Mouse (Mus musculus): ENCODE measurements at regions not wholly inside any gene's neighbourhood (a gene's known extent, or its start where the extent isn't known, plus 50 kb on each side); places are given as distances from the start of the nearest gene placed in this dataset.

- in situ Hi-C loops (cut with MboI; ENCODE audit: unreplicated experiment in 2 of 2): no loop called here
Measured at GRCm38 (mm10) chr1:184608338-184608737, 124.1 kb downstream of the Hlx start.

- in situ Hi-C loops (cut with MboI; ENCODE audit: unreplicated experiment in 2 of 2): no loop called here
Measured at GRCm38 (mm10) chr1:184606541-184606940, 125.9 kb downstream of the Hlx start.

- in situ Hi-C loops (cut with MboI; ENCODE audit: unreplicated experiment in 2 of 2): no loop called here
Measured at GRCm38 (mm10) chr1:184605666-184606065, 126.8 kb downstream of the Hlx start.

- in situ Hi-C loops (cut with MboI; ENCODE audit: unreplicated experiment in 2 of 2): no loop called here
Measured at GRCm38 (mm10) chr1:184603136-184603535, 129.3 kb downstream of the Hlx start.

- in situ Hi-C loops (cut with MboI; ENCODE audit: unreplicated experiment in 2 of 2): no loop called here
Measured at GRCm38 (mm10) chr1:184595449-184595848, 137.0 kb downstream of the Hlx start.

GRCm38 (mm10) chr1:184590634-184591033 is 141.8 kb downstream of the Hlx start:
- in situ Hi-C loops (cut with MboI; ENCODE audit: unreplicated experiment in 2 of 2): no loop called here

- in situ Hi-C loops (cut with MboI; ENCODE audit: unreplicated experiment in 2 of 2): no loop called here
Measured at GRCm38 (mm10) chr1:184589277-184589676, 143.1 kb downstream of the Hlx start.

GRCm38 (mm10) chr1:184584505-184584874 is 147.9 kb downstream of the Hlx start:
- in situ Hi-C loops (cut with MboI; ENCODE audit: unreplicated experiment in 2 of 2): no loop called here

GRCm38 (mm10) chr1:184583751-184584504 is 148.5 kb downstream of the Hlx start:
- in situ Hi-C loops (cut with MboI; ENCODE audit: unreplicated experiment in 2 of 2): no loop called here

- in situ Hi-C loops (cut with MboI; ENCODE audit: unreplicated experiment in 2 of 2): no loop called here
Measured at GRCm38 (mm10) chr1:184579475-184579874, 152.9 kb downstream of the Hlx start.

GRCm38 (mm10) chr1:184576527-184576926 is 155.9 kb downstream of the Hlx start:
- in situ Hi-C loops (cut with MboI; ENCODE audit: unreplicated experiment in 2 of 2): no loop called here

- in situ Hi-C loops (cut with MboI; ENCODE audit: unreplicated experiment in 2 of 2): no loop called here
Measured at GRCm38 (mm10) chr1:184573325-184573724, 159.1 kb downstream of the Hlx start.

- in situ Hi-C loops (cut with MboI; ENCODE audit: unreplicated experiment in 2 of 2): no loop called here
Measured at GRCm38 (mm10) chr1:184570681-184571080, 161.7 kb downstream of the Hlx start.

- in situ Hi-C loops (cut with MboI; ENCODE audit: unreplicated experiment in 2 of 2): no loop called here
Measured at GRCm38 (mm10) chr1:184562926-184563325, 169.5 kb downstream of the Hlx start.

GRCm38 (mm10) chr1:184562239-184562638 is 170.2 kb downstream of the Hlx start:
- in situ Hi-C loops (cut with MboI; ENCODE audit: unreplicated experiment in 2 of 2): no loop called here

- in situ Hi-C loops (cut with MboI; ENCODE audit: unreplicated experiment in 2 of 2): no loop called here
Measured at GRCm38 (mm10) chr1:184559543-184559942, 172.9 kb downstream of the Hlx start.

GRCm38 (mm10) chr1:184553791-184554190 is 178.6 kb downstream of the Hlx start:
- in situ Hi-C loops (cut with MboI; ENCODE audit: unreplicated experiment in 2 of 2): no loop called here

- in situ Hi-C loops (cut with MboI; ENCODE audit: unreplicated experiment in 2 of 2): no loop called here
Measured at GRCm38 (mm10) chr1:184550491-184550890, 181.9 kb downstream of the Hlx start.

GRCm38 (mm10) chr1:184547650-184548235 is 184.7 kb downstream of the Hlx start:
- in situ Hi-C loops (cut with MboI; ENCODE audit: unreplicated experiment in 2 of 2): no loop called here

- in situ Hi-C loops (cut with MboI; ENCODE audit: unreplicated experiment in 2 of 2): no loop called here
Measured at GRCm38 (mm10) chr1:184546140-184546661, 186.2 kb downstream of the Hlx start.

GRCm38 (mm10) chr1:184545111-184545510 is 187.3 kb downstream of the Hlx start:
- in situ Hi-C loops (cut with MboI; ENCODE audit: unreplicated experiment in 2 of 2): no loop called here
